Mouse (Mus musculus) v-Abl transformed pro-B cells (cell line): ENCODE results near the gene Erp29.

ENCODE experiments used
- in situ Hi-C, 2 experiments: fragments of 400-800 bp; cut with MboI; formaldehyde crosslinking; loops; one replicate each; pipeline ENCODE4 v1.15.1; 2025; ENCODE audit not compliant: unreplicated experiment in 2 of 2

Erp29 gene

DNA sequence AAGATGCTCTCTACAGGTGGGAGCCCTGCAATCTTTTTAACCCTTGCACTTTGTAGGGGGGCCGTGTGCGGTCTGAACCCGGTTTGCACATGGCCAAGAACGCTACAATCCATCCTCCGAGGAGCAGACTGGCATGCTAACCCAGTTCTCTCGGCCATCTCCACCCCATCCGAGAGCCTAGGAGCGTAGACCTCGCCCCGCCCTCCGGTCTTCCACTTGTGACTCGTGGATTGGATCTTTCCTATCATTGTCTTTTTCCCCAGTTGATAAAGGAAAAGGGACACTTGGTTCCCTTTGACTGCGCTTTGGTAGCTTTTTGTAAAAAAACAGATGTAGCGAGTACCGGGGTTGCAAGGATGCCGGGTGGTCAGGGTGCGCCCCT lies 671 bp downstream of the Erp29 start, which contains the start of gene Tmem116:
Gene Tmem116, plus strand, starts transcription at position 250 of the 382 bp plus-strand sequence.
- in situ Hi-C loops = loop anchor here in 1 of 2 experiments (5.0 kb wide), 1 partner anchor 156 kb away; no protein-coding TSS in a partner anchor

DNA sequence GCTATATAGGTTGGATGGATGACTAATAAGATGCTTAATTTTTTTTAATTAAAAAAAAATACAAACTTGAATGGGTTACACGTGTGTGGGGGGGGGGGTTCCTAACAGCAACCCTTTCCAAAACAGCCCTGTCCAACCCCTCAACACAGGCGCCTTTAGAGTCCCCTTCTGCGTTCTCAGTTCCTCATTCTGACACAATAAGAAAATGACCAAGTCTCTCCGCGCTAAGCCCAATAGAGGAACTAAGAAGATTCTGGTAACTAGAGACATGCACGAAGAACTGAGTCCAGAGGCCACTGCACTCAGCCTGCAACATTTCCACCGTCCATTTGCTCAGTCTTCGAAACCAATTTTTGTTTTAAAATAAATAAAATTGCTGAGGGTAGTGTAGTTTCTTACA lies 1.1 kb downstream of the Erp29 start:
- in situ Hi-C loops = loop anchor here in 1 of 2 experiments (5.0 kb wide), 1 partner anchor 156 kb away; no protein-coding TSS in a partner anchor

DNA sequence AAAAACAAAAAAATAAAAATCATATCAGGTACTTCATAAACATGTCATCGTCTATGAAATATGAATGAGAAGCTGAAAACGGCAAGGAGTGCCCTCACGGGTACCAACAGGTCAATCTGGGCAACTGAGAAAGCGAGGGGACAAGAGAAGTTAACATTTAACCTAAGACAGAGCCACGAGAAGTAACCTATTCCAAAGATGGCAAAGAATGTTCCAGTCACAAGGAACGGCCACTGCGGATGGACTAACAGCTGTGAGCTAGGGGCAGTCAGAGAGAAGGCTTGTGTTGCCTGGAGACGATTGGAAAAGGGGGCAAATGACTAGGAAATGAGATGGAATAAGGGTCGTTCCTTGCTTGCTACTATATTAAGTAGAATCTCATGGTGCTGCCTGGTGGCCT lies 1.8 kb downstream of the Erp29 start:
- in situ Hi-C loops = loop anchor here in 1 of 2 experiments (5.0 kb wide), 1 partner anchor 157 kb away; no protein-coding TSS in a partner anchor

DNA sequence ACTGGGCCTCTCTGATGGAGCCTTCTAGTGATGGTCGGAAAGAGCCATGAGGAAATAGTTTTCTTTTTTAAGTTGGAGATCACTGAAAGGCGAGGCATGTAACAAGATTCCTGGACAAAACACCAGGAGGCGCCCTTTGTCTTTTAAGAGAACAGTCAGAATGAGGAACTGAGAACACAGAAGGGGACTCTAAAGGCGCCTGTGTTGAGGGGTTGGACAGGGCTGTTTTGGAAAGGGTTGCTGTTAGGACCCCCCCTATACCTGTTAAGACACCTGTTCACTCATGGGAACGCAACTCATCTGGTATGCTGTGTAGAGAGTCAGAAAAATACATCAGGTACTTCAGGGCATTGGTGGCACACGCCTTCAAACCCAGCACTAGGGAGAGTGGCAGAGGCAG lies 2.3 kb downstream of the Erp29 start:
- in situ Hi-C loops = loop anchor here (5.0 to 10.0 kb wide), 2 partner anchors 155 to 157 kb away; no protein-coding TSS in a partner anchor

DNA sequence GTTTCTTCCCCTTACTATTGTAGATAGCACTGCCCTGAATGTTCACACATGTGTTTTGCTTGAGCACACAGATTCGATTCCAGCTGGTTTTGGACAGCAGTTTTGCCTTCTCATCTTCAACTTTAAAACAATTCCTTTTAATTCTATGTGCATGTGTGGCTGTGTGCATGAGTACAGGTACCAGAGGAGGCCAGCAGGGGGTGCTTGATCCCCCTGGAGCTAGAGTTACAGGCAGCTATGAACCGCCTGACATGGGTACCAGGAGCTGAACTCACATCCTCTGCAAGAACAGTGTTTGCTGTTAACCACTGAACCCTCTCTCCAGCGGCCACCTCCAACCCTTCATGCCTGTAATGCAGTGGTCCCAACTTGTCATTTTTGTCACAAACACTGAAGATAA lies 3.9 kb downstream of the Erp29 start:
- in situ Hi-C loops = loop anchor here in 1 of 2 experiments (10.0 kb wide), 1 partner anchor 156 kb away; no protein-coding TSS in a partner anchor

DNA sequence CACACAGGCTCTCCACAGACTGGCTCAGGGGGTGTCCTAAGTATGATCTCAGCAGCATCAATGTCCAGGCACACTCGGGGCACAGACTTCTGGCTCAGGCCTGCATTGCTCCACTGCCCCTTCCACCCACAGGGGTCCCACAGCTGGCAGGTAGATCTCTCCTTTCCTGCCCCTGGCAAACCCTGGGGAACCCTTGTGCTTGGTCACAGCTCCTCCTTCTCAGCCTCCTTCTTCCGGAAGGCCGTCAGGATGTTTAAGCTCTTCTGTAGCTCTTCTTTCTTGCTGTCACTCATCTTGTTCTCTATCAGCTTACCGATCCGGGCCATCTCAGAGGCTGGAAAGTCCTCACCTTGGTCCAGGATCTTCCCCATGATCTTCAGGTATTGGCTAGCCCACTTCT lies 7.4 kb downstream of the Erp29 start:
- in situ Hi-C loops = loop anchor here (5.0 to 10.0 kb wide), 2 partner anchors 32 to 160 kb away; no protein-coding TSS in a partner anchor

DNA sequence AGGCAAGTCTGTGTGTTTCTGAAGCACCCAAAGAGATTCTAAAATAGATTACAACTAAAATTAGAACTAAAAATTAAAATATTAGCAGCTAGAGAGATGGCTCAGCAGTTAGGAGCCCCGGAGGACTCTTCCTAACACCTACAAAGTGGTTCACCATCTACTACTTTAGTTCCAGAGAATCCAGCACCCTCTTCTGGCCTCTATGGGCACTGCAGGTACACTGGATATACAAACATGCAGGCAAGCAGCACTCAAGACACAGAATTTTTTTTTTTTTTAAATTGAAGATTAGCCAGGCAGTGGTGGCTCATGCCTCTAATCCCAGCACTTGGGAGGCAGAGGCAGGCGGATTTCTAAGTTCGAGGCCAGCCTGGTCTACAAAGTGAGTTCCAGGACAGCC lies 8.8 kb downstream of the Erp29 start:
- in situ Hi-C loops = loop anchor here (5.0 to 10.0 kb wide), 2 partner anchors 34 to 161 kb away; no protein-coding TSS in a partner anchor

DNA sequence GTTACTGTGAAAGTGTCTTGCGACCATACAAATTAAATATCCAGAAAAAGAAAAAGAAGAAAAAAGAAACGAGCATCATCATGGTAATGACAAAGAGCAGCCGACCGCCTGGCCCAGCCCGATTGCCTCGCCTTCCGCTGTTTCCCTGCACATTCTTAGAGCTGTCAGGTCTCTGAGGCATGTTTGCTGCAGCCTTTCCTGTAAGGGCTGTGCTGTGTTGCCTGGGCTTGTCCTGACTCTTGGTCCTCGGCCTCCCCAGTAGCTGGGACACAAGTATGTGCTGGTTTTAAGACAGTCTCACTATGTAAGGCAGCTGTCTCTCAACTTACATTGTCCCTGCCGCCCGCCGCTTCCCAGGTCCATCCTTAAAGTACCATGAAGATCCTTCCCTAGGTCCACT lies 13.6 kb downstream of the Erp29 start:
- in situ Hi-C loops = no loop called here

DNA sequence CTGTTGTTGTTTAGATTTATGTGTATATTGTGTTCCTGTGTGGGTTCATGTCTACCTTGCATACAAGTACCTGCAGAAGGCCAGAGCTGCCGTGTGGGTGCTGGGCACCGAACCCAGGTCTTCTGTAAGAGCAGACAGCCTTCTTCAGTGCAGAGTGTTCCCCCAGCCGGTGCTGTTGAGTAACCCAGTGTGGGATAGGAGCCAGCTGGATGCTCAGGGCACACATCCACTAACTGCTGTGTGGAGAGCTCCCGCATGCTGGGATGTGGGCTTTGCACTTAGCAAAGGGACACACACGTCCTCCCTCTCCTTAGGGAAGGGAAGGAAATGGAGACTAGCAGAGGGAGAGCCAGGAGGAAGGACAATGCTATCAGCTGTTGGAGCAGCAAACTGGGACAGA lies 14.2 kb downstream of the Erp29 start:
- in situ Hi-C loops = no loop called here

DNA sequence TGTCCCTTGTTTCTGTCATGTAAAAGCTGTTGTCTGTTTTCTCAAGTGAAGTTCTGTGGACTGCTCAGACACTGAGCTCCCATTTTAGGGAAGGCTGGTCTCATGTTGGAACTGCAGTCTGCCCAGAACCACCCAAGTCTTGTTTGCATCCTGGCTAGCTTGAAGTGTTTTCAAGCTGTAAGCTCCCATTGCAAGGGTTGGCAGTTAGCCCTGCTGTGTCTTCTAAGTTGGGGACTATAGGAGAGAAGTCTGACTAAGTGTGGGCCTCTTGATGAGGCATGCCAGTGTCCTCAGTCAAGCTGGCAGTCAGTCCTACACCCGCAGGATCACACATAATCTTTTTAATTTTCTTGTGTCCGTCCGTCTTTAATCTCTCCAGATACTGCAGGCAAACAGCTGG lies 23.4 kb downstream of the Erp29 start:
- in situ Hi-C loops = no loop called here

DNA sequence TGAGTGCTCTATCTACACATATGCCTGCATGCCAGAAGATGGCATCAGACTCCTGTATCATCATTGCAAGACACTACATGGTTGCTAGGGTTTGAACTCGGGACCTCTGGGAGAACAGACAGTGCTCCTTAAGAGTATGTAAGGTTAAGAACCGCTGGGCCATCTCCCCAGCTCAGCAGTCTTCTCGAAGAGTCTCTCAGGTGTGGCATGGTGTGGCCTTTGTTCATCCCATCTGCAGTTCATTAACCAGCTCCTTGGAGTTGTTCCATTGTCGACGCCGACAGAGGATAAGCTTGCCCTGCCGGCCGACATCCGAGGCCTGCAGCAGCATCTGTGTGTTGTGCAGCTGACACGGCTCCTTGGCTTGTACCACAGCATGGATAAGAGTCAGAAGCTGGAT lies 29.0 kb downstream of the Erp29 start:
- in situ Hi-C loops = no loop called here

DNA sequence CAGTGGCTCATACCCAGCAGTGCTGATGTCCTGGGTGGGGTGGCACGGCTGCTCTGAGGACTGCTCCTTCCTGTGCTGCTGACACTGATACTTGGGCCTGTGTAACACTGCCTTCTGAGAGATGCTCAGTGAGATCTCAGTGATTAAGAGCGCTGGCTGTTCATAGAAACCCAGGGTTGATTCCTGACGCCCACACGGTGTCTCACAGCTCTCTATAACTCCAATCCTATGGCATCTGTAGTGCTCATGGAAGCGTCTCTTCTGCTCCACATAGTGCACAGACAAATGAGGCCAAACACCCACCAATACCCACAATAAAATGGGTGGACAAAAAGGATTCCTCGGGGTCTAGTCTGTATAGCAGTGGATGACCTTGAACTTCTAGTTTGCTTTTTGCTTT lies 29.5 kb downstream of the Erp29 start:
- in situ Hi-C loops = no loop called here

DNA sequence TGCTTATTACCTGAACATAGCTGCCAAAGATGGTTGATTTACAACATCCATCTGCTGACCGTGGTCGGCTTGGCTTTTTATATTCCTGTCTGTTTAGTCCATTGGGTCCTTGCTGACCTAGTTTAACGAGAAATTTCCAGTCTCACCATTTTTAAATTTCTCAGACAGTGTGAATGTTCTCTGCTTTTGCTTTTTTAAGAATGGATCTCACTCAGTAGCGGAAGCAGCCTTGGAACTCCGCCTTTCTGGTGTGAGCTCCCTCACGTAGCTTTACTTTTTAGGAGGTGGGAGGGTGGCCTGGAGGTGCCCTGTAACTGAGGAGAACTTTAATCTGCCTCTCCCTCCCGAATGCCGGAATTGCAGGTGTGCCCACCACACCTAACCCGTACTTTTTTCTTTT lies 31.6 kb downstream of the Erp29 start:
- in situ Hi-C loops = no loop called here

DNA sequence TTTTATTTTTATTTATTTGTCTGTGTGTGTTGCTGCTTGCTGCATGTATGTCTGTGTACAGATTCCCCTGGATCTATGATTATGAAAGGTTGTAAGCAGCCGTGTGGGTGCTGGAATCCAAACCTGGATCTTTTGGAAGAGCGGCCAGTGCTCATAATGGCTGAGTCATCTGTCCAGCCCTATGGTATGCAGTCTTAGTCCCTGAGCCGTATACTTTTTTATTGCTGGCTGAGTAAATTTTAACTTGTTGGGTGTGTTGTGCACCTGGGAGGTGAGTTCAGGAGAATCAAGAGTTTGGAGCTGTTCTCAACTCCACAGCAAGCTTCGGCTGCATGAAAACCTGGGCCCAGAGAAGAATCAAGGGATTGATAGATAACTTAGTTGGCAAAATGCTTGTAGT lies 41.3 kb downstream of the Erp29 start:
- in situ Hi-C loops = no loop called here

DNA sequence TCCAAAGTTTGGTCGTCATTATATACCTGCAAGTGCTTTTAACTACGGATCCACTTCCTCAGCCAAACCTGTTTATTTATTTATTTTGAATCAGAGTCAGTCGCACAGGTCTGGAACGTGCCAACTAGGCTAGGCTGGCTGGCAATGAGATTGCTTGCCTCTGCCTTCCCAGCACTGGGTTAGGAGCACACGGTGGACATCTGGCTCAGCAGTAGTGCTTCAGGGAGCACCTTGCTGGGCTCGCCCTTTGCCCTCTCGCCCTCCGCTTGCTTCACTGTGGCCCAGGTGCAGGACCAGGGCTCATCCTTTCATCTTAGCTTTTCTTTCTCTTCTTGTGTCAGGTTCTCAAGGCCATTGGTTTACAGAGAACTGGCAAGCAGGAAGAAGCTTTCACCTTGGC lies 44.5 kb downstream of the Erp29 start:
- in situ Hi-C loops = no loop called here

DNA sequence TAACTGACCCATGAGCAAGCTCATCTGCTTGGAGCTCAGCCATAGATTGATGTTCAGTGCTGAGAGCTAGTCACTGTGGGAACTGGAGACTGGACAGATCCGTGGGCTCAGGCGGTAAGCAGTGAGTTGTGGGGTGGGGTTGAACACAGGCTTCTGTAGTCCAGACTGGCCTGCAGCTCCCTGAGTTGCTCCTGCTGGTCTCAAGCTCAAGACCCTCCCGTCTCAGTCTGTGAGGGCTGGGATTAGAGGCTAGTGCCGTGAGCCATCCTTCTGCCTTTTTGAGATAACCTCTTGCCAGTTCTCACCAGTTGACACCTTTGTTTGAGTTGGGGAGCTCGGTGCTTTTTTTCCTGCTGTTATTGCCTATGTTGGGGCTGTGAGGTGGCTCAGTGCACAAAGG lies 51.5 kb downstream of the Erp29 start:
- in situ Hi-C loops = no loop called here

DNA sequence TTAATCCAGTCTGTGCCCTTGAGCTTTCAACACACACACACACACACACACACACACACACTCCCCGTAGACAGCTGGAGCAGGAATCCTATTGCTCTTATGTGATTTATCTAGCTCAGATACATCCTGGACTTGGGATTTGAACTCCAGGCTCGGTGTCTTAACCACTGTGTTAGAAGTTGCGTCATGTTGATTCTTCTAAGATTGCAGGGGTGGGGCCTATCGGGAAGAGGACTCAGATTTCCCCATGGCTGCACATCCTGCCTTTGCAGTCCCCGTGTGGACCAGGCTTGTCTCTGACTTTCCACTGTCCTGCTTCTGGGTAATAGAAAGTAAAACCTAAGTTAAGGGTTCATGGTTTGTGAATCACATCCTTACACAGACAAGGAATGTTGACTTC lies 52.2 kb downstream of the Erp29 start:
- in situ Hi-C loops = no loop called here

DNA sequence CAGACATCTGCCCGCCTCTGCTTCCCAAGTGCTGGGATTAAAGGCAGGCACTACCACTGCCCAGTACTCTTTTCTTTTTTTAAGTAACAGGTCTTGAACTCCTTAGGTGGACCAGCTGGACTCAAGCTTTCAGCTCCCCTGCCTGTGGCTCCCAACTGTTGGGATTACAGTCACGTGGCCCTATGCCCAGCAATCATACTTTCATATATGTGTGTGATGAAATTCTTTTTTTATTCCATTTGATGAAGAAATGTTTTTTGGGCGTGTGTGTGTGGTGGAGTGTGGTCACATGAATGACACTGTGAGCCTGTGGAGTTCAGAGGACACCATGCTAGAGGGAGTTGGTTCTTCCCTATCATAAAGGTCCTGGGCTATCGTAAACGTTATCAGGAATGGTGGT lies 52.8 kb downstream of the Erp29 start:
- in situ Hi-C loops = no loop called here

DNA sequence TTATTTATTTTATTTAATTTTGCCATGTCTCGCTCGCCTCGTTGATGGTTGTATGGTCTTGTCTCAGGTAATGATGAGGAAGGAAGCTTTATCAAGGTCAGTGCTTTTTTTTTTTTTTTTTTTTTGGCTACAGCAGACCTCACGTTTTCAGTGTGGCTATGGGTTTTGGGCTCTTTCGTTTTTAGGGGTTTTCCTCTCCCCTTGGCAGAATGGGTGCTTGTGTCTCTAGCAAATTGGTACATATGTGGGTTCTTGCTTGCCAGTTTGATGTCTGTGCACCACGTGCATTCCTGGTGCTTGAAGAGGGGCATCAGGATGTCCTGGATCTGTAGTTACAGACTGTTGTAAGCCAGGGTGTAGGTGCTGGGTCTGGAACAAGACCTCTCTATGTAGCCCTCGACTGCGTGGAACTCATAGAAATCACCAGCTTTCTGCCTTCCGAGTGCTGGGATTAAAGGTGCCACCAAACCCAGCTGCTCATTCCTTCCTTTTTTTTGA lies 53.3 kb downstream of the Erp29 start:
- in situ Hi-C loops = no loop called here

DNA sequence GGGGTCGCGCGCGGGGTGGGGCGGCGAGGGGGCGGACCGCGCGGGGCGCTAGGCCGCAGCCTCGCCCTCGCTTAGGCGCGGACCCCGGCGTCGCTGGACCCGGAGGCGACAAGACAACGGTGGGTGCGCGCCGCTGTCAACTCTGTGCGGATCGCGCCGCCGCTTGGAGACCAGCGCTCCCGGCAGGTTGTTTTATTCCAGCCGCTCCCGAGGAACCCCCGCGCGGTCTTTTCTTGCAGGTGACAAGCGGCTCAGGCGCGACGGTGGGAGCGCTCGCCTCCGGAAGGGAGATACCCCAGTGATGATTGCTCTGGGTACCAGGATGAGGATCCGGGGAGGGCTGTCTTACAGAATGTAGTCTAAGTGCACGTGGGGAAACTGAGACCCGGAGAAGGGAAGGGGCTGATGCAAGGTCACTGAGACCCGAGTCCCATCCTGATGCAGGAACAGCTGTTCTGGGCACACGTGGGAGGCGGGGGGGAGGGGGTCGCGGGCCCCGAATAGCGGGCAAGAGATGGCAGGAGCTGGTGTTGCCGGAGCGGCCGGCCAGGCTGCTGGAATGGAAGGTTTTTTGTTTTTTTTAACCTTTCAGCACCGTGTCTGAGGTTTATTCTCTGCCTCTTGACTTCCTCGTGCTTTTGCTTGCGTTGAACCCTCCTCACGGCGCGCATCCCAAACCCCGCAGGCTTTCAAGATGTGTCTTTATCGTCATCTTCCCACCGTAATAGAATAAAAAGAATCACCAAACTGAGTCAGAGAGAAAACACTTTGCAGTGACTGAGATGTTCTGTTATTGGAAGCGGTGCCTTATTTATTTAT lies 54.0 kb downstream of the Erp29 start:
- in situ Hi-C loops = no loop called here

DNA sequence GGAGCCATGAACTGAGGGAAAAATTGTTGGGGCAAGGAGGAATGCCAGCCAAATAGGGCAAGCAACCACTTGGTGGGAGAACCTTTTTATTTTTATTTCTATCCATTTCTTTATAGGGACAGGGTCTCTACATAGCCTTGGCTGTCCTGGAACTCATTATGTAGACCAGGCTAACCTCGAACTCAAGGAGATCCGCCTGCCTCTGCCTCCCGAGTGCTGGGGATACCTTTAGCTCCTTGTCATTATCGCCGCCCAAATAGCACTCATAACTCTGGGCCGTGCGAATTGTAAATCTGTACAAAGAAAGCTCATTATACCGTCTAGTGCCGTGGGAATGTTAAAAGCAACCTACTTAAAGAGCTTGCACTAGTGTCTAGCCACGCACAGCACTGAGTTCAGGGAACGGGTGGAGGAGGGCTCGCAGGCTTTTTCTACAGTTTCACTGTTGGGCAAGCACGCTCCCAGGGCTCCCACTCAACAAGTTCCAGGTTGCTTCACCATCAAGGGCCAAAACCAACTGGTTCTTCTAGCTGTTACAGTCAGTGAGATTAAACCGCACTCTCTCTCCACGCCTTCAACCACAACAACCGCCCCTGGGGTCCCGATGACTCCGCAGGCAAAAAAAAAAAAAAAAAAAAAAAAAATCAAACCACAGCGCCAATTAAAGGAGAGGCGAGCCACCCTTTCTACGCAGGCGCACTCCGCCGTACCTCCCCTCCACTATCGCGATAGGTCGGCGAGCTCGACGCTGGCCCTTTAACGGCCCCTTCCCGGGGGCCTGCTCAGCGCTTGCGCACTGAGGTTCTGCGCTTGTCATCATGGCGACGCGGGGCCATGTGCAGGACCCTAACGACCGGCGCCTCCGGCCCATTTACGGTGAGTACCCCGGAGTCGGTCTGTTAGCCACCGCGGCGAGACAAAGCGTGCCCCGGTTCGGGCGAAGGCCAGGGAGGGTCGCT lies 54.8 kb downstream of the Erp29 start, which contains the start of gene Naa25:
Gene Naa25, plus strand, starts transcription at position 750 of the 959 bp plus-strand sequence.
- in situ Hi-C loops = no loop called here
